Mouse (Mus musculus): Measurements from ENCODE around the gene Zfp787.
A peak's percentile ranks its signal among the peaks of the same experiment; 100 is the strongest.
"Not testable (repeated sequence)": the region's sequence is repeated elsewhere in the genome, so short reads cannot be mapped to it uniquely, and the experiment has no call there.

The Zfp787 gene

DNA sequence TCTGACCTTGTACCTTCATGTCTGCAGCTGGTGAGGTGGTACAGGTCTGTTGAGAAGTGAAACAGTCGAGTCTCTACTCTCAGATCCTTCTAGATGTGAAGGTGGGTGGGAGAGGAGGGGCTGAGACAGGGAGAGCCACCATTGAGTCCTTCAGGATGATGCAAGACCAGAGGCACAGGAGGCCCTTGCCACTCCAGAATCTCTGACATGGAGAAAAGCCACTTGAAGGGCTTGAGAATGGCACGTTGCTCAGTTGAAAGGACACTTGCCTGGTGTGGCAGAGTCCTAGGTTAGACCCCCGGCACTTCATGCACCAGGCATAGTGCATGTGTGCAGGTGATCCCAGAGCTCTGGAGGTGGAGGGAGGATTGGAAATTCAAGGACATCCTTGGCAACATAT, 5.7 kb upstream of the Zfp787 start:
- peak; percentile 67 for DNase-seq

GRCm38 (mm10) chr7:6159604-6160003, 3.8 kb upstream of the Zfp787 start:
- no peak for DNase-seq

- DNase-seq: no peak
Measured at GRCm38 (mm10) chr7:6157479-6157878, 1.7 kb upstream of the Zfp787 start.

DNA sequence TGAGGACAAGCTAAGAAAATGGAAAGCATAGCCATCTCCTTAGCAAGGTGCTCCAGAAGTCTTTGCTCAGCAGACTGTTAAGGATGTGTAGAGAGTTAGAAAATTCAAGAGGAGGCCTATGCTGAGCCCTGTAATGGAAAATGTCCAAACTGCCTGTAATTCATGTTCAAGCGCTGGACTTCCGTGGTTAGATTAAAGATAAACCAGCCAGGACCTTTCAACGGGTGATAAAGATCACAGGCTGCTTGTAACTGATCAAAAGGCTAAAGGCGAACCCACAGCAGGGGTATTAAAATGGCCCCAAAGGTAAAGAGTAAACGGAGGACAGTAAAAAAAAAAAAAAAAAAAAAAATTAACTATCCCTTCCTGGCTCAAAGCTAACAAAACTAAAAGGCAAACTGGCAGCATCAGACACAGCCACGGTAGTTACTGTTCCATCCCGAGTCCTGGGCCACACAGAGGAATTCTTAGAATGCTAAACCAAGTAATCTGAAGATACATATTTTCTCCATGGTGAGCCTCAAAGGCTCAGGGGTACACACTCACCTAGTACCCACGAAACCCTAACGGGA, 1.2 kb upstream of the Zfp787 start:
- no peak for DNase-seq

DNA sequence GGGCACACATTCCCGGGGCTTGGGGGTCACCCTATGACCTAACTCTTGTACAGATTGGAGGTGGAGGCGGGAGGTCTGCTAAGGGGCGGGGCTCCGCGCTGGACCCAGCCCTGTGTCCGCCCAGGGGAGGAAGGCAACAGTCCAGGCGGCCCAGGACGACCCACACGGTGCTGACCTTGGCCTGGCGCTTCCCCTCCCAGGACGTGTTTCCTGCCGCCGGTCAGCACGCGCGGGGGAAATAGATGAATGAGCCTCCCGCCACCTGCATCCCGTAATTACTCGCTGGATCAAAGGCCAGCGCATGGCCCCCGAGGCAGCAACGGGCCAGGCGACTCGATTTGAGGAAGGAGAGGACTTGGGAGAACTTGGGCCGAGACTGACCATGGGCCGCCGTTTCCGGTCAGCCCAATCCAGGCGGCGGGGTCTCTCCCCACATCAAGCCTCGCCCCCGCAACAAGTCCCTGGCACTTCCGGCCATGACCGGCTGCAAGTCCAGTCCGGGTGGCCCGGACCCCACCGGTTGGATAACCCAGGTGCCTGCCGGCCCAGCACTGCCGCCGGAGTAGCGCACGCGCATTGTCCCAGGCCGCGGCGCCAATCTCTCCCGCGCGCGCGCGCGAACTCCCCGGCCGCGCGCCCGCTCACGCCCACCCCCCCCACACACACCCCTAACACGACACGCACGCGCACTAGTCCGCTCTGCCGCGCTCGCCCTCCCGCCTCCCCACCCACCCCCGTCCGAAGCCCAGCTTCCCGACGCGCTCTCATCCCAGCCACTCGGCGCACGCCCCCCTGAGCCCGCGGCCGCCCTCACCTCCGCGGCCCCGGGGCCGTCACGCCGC, 545 bp downstream of the Zfp787 start:
- DNase-seq: peak; percentile 81

GRCm38 (mm10) chr7:6154164-6154563, 1.6 kb downstream of the Zfp787 start:
- no peak for DNase-seq

- DNase-seq: no peak
Measured at GRCm38 (mm10) chr7:6153131-6153530, 2.7 kb downstream of the Zfp787 start.

DNA sequence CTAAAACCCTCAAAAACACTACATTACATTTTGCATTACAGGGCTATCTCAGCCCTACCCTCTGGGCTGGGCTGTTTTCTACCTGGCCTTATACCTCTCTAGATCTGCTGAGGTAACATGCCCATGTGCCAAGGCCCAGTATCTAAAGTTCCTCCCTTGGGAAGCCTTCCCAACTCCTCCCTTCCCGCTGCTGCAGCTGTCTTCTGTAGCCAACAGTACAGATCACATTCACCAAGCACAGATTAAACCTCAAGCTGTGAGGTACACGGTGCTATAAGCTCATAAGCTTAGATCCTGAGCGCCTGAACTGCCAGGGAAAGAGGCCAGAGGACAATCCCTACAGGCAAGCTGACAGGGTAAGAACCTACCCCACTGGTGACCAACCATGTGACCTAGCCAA, 3.8 kb downstream of the Zfp787 start:
- no peak for DNase-seq

- no peak for DNase-seq
Measured at GRCm38 (mm10) chr7:6151266-6151665, 4.5 kb downstream of the Zfp787 start.

GRCm38 (mm10) chr7:6147688-6148087, 8.1 kb downstream of the Zfp787 start:
- peak; percentile 69 for DNase-seq

DNA sequence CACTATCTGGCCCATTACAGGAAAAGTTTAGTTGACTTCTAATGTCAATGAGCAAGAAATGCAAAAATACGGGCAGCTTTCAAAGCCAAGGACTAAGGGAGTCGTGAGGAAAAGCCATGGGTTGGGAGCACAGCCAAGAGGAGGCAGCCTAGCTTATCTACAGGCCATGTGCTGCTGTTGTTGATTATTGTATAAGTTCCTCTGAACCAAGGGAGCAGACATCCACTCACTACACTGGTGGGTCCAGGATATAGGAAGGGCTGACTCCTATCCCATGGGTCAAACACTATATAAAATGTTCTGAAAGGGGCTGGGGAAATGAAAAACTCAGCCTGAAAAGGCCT, 8.8 kb downstream of the Zfp787 start:
- DNase-seq: no peak

GRCm38 (mm10) chr7:6146194-6146981, 9.4 kb downstream of the Zfp787 start:
- no peak for DNase-seq

- peak; percentile 46 for DNase-seq
Measured at GRCm38 (mm10) chr7:6145423-6146188, 10.2 kb downstream of the Zfp787 start.

DNA sequence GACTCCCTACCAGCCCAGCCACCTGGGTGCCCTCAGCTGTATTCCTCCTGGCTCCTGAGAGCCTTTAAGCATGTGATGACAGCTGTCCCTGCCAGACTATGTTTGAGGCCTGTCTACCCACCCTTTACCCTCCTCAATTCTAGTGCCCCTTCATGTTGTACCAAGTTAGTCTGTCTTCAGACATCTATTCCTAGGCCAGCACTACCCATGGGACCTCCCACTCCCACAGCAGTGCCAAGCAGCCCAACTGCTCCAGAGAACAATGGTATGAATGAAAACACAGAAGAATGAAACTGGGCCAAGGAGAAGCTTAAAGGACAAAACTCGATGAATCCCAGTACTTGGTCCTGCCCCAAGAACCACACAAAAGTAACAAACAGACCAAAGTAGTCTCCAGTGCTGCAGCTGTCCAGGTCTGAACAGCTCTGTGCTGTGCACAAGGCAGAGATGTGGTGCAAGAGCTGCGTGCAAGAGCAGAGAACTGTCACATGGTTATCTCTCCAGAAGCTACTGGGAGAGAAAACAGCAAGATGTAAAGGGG, 11.7 kb downstream of the Zfp787 start:
- no peak for DNase-seq

DNA sequence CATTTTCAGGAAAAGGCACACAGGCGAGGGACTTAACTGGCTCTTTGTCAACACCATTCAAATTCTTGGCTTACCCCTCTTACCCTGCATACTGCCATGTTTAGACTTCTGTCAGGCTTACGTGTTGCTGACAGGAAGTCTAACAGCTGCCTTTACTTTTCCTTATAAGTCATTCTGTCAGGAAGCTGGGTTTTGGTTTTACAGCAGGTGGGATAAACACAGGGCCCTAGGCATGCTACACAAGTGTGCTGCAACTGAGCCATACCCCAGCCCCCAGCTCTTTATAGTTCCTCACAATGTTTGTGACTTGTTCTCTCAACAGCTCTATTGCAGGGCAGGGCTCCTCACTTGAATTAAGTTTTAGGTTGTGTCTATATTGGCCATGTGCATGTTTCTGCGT, 16.5 kb downstream of the Zfp787 start:
- no peak for DNase-seq

- no peak for DNase-seq
Measured at GRCm38 (mm10) chr7:6136497-6136896, 19.3 kb downstream of the Zfp787 start.

GRCm38 (mm10) chr7:6132646-6133045, 23.2 kb downstream of the Zfp787 start:
- no peak for DNase-seq

- no peak for DNase-seq
Measured at GRCm38 (mm10) chr7:6130346-6130745, 25.5 kb downstream of the Zfp787 start.

- DNase-seq: peak; percentile 92
Measured at GRCm38 (mm10) chr7:6126690-6127448, 28.9 kb downstream of the Zfp787 start.

DNA sequence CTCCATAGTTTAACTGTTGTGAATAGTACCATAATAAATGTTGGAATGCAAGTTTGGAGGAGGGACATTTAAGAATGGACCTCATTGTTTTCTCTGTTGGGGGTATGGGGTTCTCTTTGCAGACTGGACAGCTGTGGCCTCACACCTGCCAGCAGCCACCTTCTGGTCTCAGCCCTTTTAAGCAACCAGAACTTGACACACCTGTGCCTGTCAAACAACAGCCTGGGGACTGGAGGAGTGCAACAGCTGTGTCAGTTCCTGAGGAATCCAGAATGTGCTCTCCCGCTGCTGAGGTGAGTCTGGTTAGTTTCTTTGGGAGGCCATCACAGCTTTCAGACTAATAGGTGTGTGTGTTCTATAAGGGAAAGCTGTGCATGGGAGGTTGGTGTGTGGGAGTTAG, 34.7 kb downstream of the Zfp787 start:
- not testable (repeated sequence) for DNase-seq

GRCm38 (mm10) chr7:6120104-6120503, 35.7 kb downstream of the Zfp787 start:
- peak; percentile 26 for DNase-seq

- DNase-seq: no peak
Measured at GRCm38 (mm10) chr7:6119501-6119900, 36.3 kb downstream of the Zfp787 start.
